Mouse (Mus musculus) embryonic facial prominence, embryonic 11.5 days (tissue): ENCODE measurements at regions not wholly inside any gene's neighbourhood (a gene's known extent, or its start where the extent isn't known, plus 50 kb on each side); places are given as distances from the start of the nearest gene placed in this dataset.

ENCODE experiments used
- ATAC-seq: fragments of 200-750 bp; cut with Nextera tagmentation; replicated peaks from 2 replicates; pipeline ENCODE4 v1.8.0; 2017; ENCODE audit warnings: low read depth; ENCODE audit not compliant: insufficient number of reproducible peaks, low FRiP score, low TSS enrichment
- DNase-seq: peaks from one replicate; pipeline ENCODE4 v3.0.0-alpha.2; 2015; ENCODE audit warnings: low spot score
- H3K27ac ChIP-seq: fragments of 300-500 bp; sonication (generic); replicated peaks from 2 replicates; pipeline ENCODE4 v1.5.1; 2014; ENCODE audit warnings: mild to moderate bottlenecking, low read depth, low read length, control low read depth
- H3K27me3 ChIP-seq: fragments of 300-500 bp; sonication (generic); 2 replicates; pipeline ENCODE4 v1.6.1; 2014; ENCODE audit warnings: mild to moderate bottlenecking, low read length, moderate library complexity, mixed read lengths; ENCODE audit not compliant: control insufficient read depth, insufficient read depth
- H3K36me3 ChIP-seq: fragments of 300-500 bp; sonication (generic); replicated peaks from 2 replicates; pipeline ENCODE4 v1.6.1; 2014; ENCODE audit warnings: low read depth, mild to moderate bottlenecking, low read length, moderate library complexity, mixed read lengths; ENCODE audit not compliant: control insufficient read depth, insufficient read depth
- H3K4me1 ChIP-seq: fragments of 300-500 bp; sonication (generic); 2 replicates; pipeline ENCODE4 v1.6.1; 2014; ENCODE audit warnings: low read length, mixed read lengths; ENCODE audit not compliant: control insufficient read depth, insufficient read depth
- H3K4me2 ChIP-seq: fragments of 300-500 bp; sonication (generic); 2 replicates; pipeline ENCODE4 v1.6.1; 2014; ENCODE audit warnings: low read depth, mild to moderate bottlenecking, control low read depth, low read length, moderate library complexity
- H3K4me3 ChIP-seq: fragments of 300-500 bp; sonication (generic); 2 replicates; pipeline ENCODE4 v1.5.1; 2014; ENCODE audit warnings: low read depth, low read length, control low read depth
- H3K9ac ChIP-seq: fragments of 300-500 bp; sonication (generic); replicated peaks from 2 replicates; pipeline ENCODE4 v1.6.1; 2014; ENCODE audit warnings: mild to moderate bottlenecking, control low read depth, low read length
- H3K9me3 ChIP-seq: fragments of 300-500 bp; sonication (generic); replicated peaks from 2 replicates; pipeline ENCODE4 v1.6.1; 2016; ENCODE audit warnings: mild to moderate bottlenecking, low read length, inconsistent platforms, mixed read lengths; ENCODE audit not compliant: control insufficient read depth
- WGBS: fragments of 180-500 bp; shearing (Covaris S2); extraction: QIAGEN DNeasy Blood & Tissue Kit; methylation state at CpG from one replicate; pipeline ENCODE4 v1.1.7; 2014; 5-methylcytosine and 5-hydroxymethylcytosine counted together

- 95% methylated on average over 1 of the region's 1 CpGs for WGBS
- Histone ChIP-seq H3K4me2 (no peak overlapping the region), H3K36me3 (no peaks in the 10 kb centered on the region), H3K27me3 (no peaks in the 10 kb centered on the region), H3K9ac (no peak overlapping the region), H3K4me1 (no peaks in the 10 kb centered on the region), H3K27ac (no peak overlapping the region), H3K4me3 (no peak overlapping the region), H3K9me3 (no peaks in the 10 kb centered on the region)
- DNase-seq (no peak), ATAC-seq (no peak)
Observed at GRCm38 (mm10) chr13:106700376-106700775, 236.4 kb downstream of the Ipo11 start.

- 91% methylated on average over 3 of the region's 3 CpGs for WGBS
- Histone ChIP-seq H3K9me3 (no peaks in the 10 kb centered on the region), H3K4me3 (no peak overlapping the region), H3K27ac (no peak overlapping the region), H3K36me3 (no peaks in the 10 kb centered on the region), H3K27me3 (no peaks in the 10 kb centered on the region), H3K4me1 (no peaks in the 10 kb centered on the region), H3K9ac (no peak overlapping the region), H3K4me2 (no peak overlapping the region)
- ATAC-seq = no peak
- DNase-seq = no peak
Observed at GRCm38 (mm10) chr13:106699957-106700356, 236.8 kb downstream of the Ipo11 start.

- ATAC-seq (no peak), DNase-seq (no peak)
- WGBS = 84% methylated on average over 10 of the region's 10 CpGs
- no peak overlapping the region for H3K4me2 ChIP-seq
- H3K9ac ChIP-seq = no peak overlapping the region
- H3K36me3 ChIP-seq = no peaks in the 10 kb centered on the region
- no peak overlapping the region for H3K4me3 ChIP-seq
- H3K27me3 ChIP-seq = no peaks in the 10 kb centered on the region
- H3K9me3 ChIP-seq = no peaks in the 10 kb centered on the region
- no peaks in the 10 kb centered on the region for H3K4me1 ChIP-seq
- no peak overlapping the region for H3K27ac ChIP-seq
Observed at GRCm38 (mm10) chr13:106691787-106692571, 244.8 kb downstream of the Ipo11 start.

- no peak overlapping the region for H3K4me2 ChIP-seq
- DNase-seq (no peak), ATAC-seq (no peak)
- 73% methylated on average over 3 of the region's 3 CpGs for WGBS
- no peaks in the 10 kb centered on the region for H3K36me3 ChIP-seq
- H3K27ac ChIP-seq = no peak overlapping the region
- H3K4me1 ChIP-seq = no peaks in the 10 kb centered on the region
- no peak overlapping the region for H3K9ac ChIP-seq
- H3K9me3 ChIP-seq = no peaks in the 10 kb centered on the region
- no peaks in the 10 kb centered on the region for H3K27me3 ChIP-seq
- H3K4me3 ChIP-seq = no peak overlapping the region
Observed at GRCm38 (mm10) chr13:106690125-106690524, 246.6 kb downstream of the Ipo11 start.

GRCm38 (mm10) chr13:106689618-106690017 is 247.1 kb downstream of the Ipo11 start:
- H3K4me3 ChIP-seq = no peak overlapping the region
- H3K36me3 ChIP-seq = no peaks in the 10 kb centered on the region
- no peak overlapping the region for H3K9ac ChIP-seq
- DNase-seq (no peak), ATAC-seq (no peak)
- H3K4me2 ChIP-seq = no peak overlapping the region
- H3K4me1 ChIP-seq = no peaks in the 10 kb centered on the region
- no peaks in the 10 kb centered on the region for H3K9me3 ChIP-seq
- WGBS = 62% methylated on average over 2 of the region's 2 CpGs
- H3K27ac ChIP-seq = no peak overlapping the region
- H3K27me3 ChIP-seq = no peaks in the 10 kb centered on the region

GRCm38 (mm10) chr13:106689051-106689450 is 247.7 kb downstream of the Ipo11 start:
- no peak overlapping the region for H3K4me3 ChIP-seq
- H3K4me2 ChIP-seq = no peak overlapping the region
- 90% methylated on average over 8 of the region's 8 CpGs for WGBS
- no peaks in the 10 kb centered on the region for H3K4me1 ChIP-seq
- H3K9me3 ChIP-seq = no peaks in the 10 kb centered on the region
- H3K27ac ChIP-seq = no peak overlapping the region
- DNase-seq (no peak), ATAC-seq (no peak)
- H3K36me3 ChIP-seq = no peaks in the 10 kb centered on the region
- H3K9ac ChIP-seq = no peak overlapping the region
- H3K27me3 ChIP-seq = no peaks in the 10 kb centered on the region

GRCm38 (mm10) chr13:106669665-106670064 is 267.1 kb downstream of the Ipo11 start:
- WGBS = 86% methylated on average over 5 of the region's 5 CpGs
- DNase-seq (no peak), ATAC-seq (no peak)
- no peaks in the 10 kb centered on the region for H3K4me1 ChIP-seq
- no peaks in the 10 kb centered on the region for H3K36me3 ChIP-seq
- no peak overlapping the region for H3K4me2 ChIP-seq
- no peak overlapping the region for H3K27ac ChIP-seq
- no peak overlapping the region for H3K9ac ChIP-seq
- no peaks in the 10 kb centered on the region for H3K27me3 ChIP-seq
- H3K9me3 ChIP-seq = no peaks in the 10 kb centered on the region
- H3K4me3 ChIP-seq = no peak overlapping the region

GRCm38 (mm10) chr13:106662195-106662594 is 274.6 kb downstream of the Ipo11 start:
- 85% methylated on average over 1 of the region's 1 CpGs for WGBS

More at GRCm38 (mm10) chr13:106662195-106662594, 274.6 kb downstream of the Ipo11 start:
- Histone ChIP-seq H3K4me1 (no peaks in the 10 kb centered on the region), H3K9ac (no peak overlapping the region), H3K27ac (no peak overlapping the region), H3K4me2 (no peak overlapping the region), H3K27me3 (no peaks in the 10 kb centered on the region), H3K9me3 (no peaks in the 10 kb centered on the region), H3K4me3 (no peak overlapping the region), H3K36me3 (no peaks in the 10 kb centered on the region)
- DNase-seq = no peak
- no peak for ATAC-seq
